Mouse (Mus musculus): ENCODE measurements at regions not wholly inside any gene's neighbourhood (a gene's known extent, or its start where the extent isn't known, plus 50 kb on each side); places are given as distances from the start of the nearest gene placed in this dataset.

GRCm38 (mm10) chr7:83237336-83237735, 347.4 kb upstream of the Tmc3 start:
- TF ChIP-seq CTCF (IDR thresholded peaks at IDR 0.05; ENCODE audit: extremely low read depth, insufficient read depth, low read length) (no peak), POLR2A (IDR thresholded peaks at IDR 0.05; ENCODE audit: extremely low read depth, insufficient read depth, low read length) (no peak)
